In genomic region chr11:30580008-30580407, GRCm38 (mm10) we compare ENCODE assay signal across 14 mouse cellular contexts.
DNase-seq lines count a peak whose midpoint lies in the region; ATAC-seq and TF ChIP-seq lines count a peak whose summit lies in the region.
"Had no signal": no experiment of that assay in that cellular context is flagged by ENCODE, and none has a peak within 500 bp of the region (broad histone marks: within the 10 kb centered on the region; RNA-seq: fewer than 3 reads in every experiment).

No protein-coding gene starts in this region.

- H3K9ac ChIP-seq in hindbrain, embryonic 16.5 days (ENCODE audit: low read depth, low read length), result no peak overlapping the region
- H3K9ac ChIP-seq: hindbrain, embryonic 13.5 days; liver, embryonic 15.5 days had no signal

- no peaks in the 10 kb centered on the region for H3K36me3 ChIP-seq in kidney, adult 2 months (ENCODE audit: control insufficient read depth, insufficient read depth, low read length)
- no peaks in the 10 kb centered on the region for H3K36me3 ChIP-seq in hindbrain, embryonic 16.5 days (ENCODE audit: control insufficient read depth, insufficient read depth, low read length)
- H3K36me3 ChIP-seq: liver, embryonic 15.5 days had no signal

- no peak for ATAC-seq in hindbrain, embryonic 16.5 days
- ATAC-seq: CD4-positive, CD25-positive, alpha-beta regulatory T cell, adult 4 months; intestine, postnatal 0 days; Patski had no signal

- TF ChIP-seq CTCF in kidney, adult 2 months (conservative IDR thresholded peaks at IDR 0.05; ENCODE audit: insufficient read depth, insufficient read length, low read depth, low read length), result no peak

- peaks cover 5% of the 10 kb centered on the region for H3K9me3 ChIP-seq in hindbrain, embryonic 16.5 days (ENCODE audit: control insufficient read depth, low read length)
- H3K9me3 ChIP-seq: liver, embryonic 15.5 days had no signal

- intact Hi-C loops in heart, postnatal 10 days (cut with DNase I), result no loop called here

- no peak overlapping the region for H3K4me2 ChIP-seq in hindbrain, embryonic 16.5 days (ENCODE audit: low read length)
- H3K4me2 ChIP-seq: hindbrain, embryonic 13.5 days; liver, embryonic 15.5 days had no signal

- no peaks in the 10 kb centered on the region for H3K4me1 ChIP-seq in kidney, adult 2 months (ENCODE audit: control insufficient read depth, insufficient read depth, low read length)
- H3K4me1 ChIP-seq in hindbrain, embryonic 16.5 days (ENCODE audit: control insufficient read depth, insufficient read depth, low read depth, low read length), result no peaks in the 10 kb centered on the region
- H3K4me1 ChIP-seq: hindbrain, embryonic 13.5 days; liver, embryonic 15.5 days had no signal

- WGBS in kidney, adult 2 months, result 80% methylated on average over 2 of the region's 2 CpGs
- WGBS in hindbrain, embryonic 16.5 days, result 75% methylated on average over 2 of the region's 2 CpGs

- H3K27me3 ChIP-seq in kidney, adult 2 months (replicated peaks; ENCODE audit: control insufficient read depth, insufficient read depth, low read length), result no peaks in the 10 kb centered on the region
- H3K27me3 ChIP-seq in hindbrain, embryonic 16.5 days (replicated peaks; ENCODE audit: control insufficient read depth, insufficient read depth, low read length), result no peaks in the 10 kb centered on the region
- H3K27me3 ChIP-seq: hindbrain, embryonic 13.5 days; liver, embryonic 15.5 days; Patski had no signal

- DNase-seq in kidney, adult 2 months, result no peak
- no peak for DNase-seq in kidney, postnatal 25 days
- DNase-seq in 3T3-L1 (ENCODE audit: low read depth, low spot score) (peak; percentile 36), NIH3T3 (ENCODE audit: low read depth) (peak; percentile 48)
- DNase-seq in heart, postnatal 10 days, result peak; percentile 26 to 31
- no peak for DNase-seq in urinary bladder, postnatal 4 days (ENCODE audit: low spot score in 2 of 2)
- DNase-seq: cerebellum, adult 2 months; right cerebral cortex, postnatal 14 days had no signal

- TF ChIP-seq POLR2A in kidney, adult 2 months (IDR thresholded peaks at IDR 0.05; ENCODE audit: low read depth, low read length), result no peak

- no peak overlapping the region for H3K4me3 ChIP-seq in kidney, adult 2 months (ENCODE audit: insufficient read depth, low read depth, low read length)
- no peak overlapping the region for H3K4me3 ChIP-seq in hindbrain, embryonic 16.5 days (ENCODE audit: low read length)
- H3K4me3 ChIP-seq: hindbrain, embryonic 13.5 days; liver, embryonic 15.5 days had no signal

- H3K27ac ChIP-seq in kidney, adult 2 months (ENCODE audit: insufficient read depth, low read depth, low read length), result peak overlapping the region; percentile 46; the same call in 1 of the 2 replicates
- no peak overlapping the region for H3K27ac ChIP-seq in hindbrain, embryonic 16.5 days (ENCODE audit: low read depth, low read length)
- H3K27ac ChIP-seq: hindbrain, embryonic 13.5 days; liver, embryonic 15.5 days had no signal

Comparison
In these comparisons a context has a peak if more than half of its experiments do, and no peak if none do; other contexts are left out.
1. DNase-seq: peak in 3T3-L1 (single experiment), NIH3T3 (single experiment) and heart, postnatal 10 days (2 of 2); none in kidney, adult 2 months (single experiment), kidney, postnatal 25 days (0 of 2) and urinary bladder, postnatal 4 days (0 of 2).